ENCODE assay signal across 9 mouse cellular contexts in genomic region chr2:25333569-25333968, GRCm38 (mm10). TPM values are rescaled to one million over a fixed set of nuclear protein-coding genes. Genes with fewer than 3 reads are reported as not detected.
DNase-seq lines count a peak whose midpoint lies in the region; ATAC-seq and TF ChIP-seq lines count a peak whose summit lies in the region.
"Had no signal": no experiment of that assay in that cellular context is flagged by ENCODE, and none has a peak within 500 bp of the region (broad histone marks: within the 10 kb centered on the region; RNA-seq: fewer than 3 reads in every experiment).

No protein-coding gene starts in this region.

- H3K9me3 ChIP-seq in lung, embryonic 14.5 days (ENCODE audit: low read depth, low read length) = no peaks in the 10 kb centered on the region
- H3K9me3 ChIP-seq in limb, embryonic 11.5 days (ENCODE audit: control insufficient read depth, low read length) = no peaks in the 10 kb centered on the region
- no peaks in the 10 kb centered on the region for H3K9me3 ChIP-seq in neural tube, embryonic 14.5 days (ENCODE audit: control insufficient read depth, low read length)

- no peak for ATAC-seq in lung, embryonic 14.5 days (ENCODE audit: insufficient read depth)
- ATAC-seq in limb, embryonic 11.5 days (ENCODE audit: insufficient number of reproducible peaks, low FRiP score, low TSS enrichment, low read depth) = no peak
- ATAC-seq in neural tube, embryonic 14.5 days (ENCODE audit: low read depth) = no peak

- no peak for TF ChIP-seq POLR2A in embryonic fibroblast, embryonic 13.5 days (IDR thresholded peaks at IDR 0.05; ENCODE audit: low read depth, low read length)

- DNase-seq in lung, embryonic 14.5 days = no peak
- no peak for DNase-seq in lung, postnatal 25 days (ENCODE audit: low spot score)
- no peak for DNase-seq in limb, embryonic 11.5 days (ENCODE audit: low spot score)
- no peak for DNase-seq in thymus, postnatal 36 days
- DNase-seq in left cerebral cortex, adult 9 months (ENCODE audit: low spot score in 2 of 2) = no peak
- no peak for DNase-seq in urinary bladder, postnatal 25 days (ENCODE audit: low spot score)

- TF ChIP-seq CTCF in lung, embryonic 14.5 days (IDR thresholded peaks at IDR 0.05; ENCODE audit: low read depth) = no peak
- no peak for TF ChIP-seq CTCF in embryonic fibroblast, embryonic 13.5 days (IDR thresholded peaks at IDR 0.05; ENCODE audit: borderline replicate concordance, insufficient read depth, low read length)

- peak overlapping the region; percentile 96 for H3K4me2 ChIP-seq in lung, embryonic 14.5 days
- peak overlapping the region; percentile 76 for H3K4me2 ChIP-seq in limb, embryonic 11.5 days (ENCODE audit: low read depth, severe bottlenecking)
- H3K4me2 ChIP-seq in neural tube, embryonic 14.5 days (ENCODE audit: low read depth, low read length) = peak overlapping the region; percentile 97

- WGBS in lung, embryonic 14.5 days = 78% methylated on average over 2 of the region's 2 CpGs
- 77% methylated on average over 2 of the region's 2 CpGs for WGBS in limb, embryonic 11.5 days
- 88% methylated on average over 2 of the region's 2 CpGs for WGBS in neural tube, embryonic 14.5 days

- H3K4me1 ChIP-seq in lung, embryonic 14.5 days (ENCODE audit: insufficient read depth) = peaks cover 12% of the 10 kb centered on the region; the same call in 1 of the 2 replicates
- 0 out of 2 replicates have a peak, but pooled peaks cover 3% of the 10 kb centered on the region for H3K4me1 ChIP-seq in embryonic fibroblast, embryonic 13.5 days (ENCODE audit: control insufficient read depth, insufficient read depth, low read length)
- H3K4me1 ChIP-seq in limb, embryonic 11.5 days (ENCODE audit: control insufficient read depth, insufficient read depth, low read length) = peaks cover 7% of the 10 kb centered on the region
- peaks cover 14% of the 10 kb centered on the region for H3K4me1 ChIP-seq in neural tube, embryonic 14.5 days (ENCODE audit: control insufficient read depth, insufficient read depth, low read length)

- H3K27me3 ChIP-seq in lung, embryonic 14.5 days (ENCODE audit: insufficient read depth, low read length) = no peaks in the 10 kb centered on the region
- no peaks in the 10 kb centered on the region for H3K27me3 ChIP-seq in limb, embryonic 11.5 days (ENCODE audit: control insufficient read depth, insufficient read depth, low read length)
- no peaks in the 10 kb centered on the region for H3K27me3 ChIP-seq in neural tube, embryonic 14.5 days (ENCODE audit: control insufficient read depth, insufficient read depth, low read length)

- peak overlapping the region; percentile 96 for H3K4me3 ChIP-seq in lung, embryonic 14.5 days (ENCODE audit: low read depth, low read length)
- peak overlapping the region; percentile 82 for H3K4me3 ChIP-seq in embryonic fibroblast, embryonic 13.5 days (ENCODE audit: insufficient read depth, low read length)
- peak overlapping the region; percentile 95 for H3K4me3 ChIP-seq in limb, embryonic 11.5 days (ENCODE audit: low read depth, low read length)
- H3K4me3 ChIP-seq in neural tube, embryonic 14.5 days (ENCODE audit: low read depth, low read length) = peak overlapping the region; percentile 93

- H3K27ac ChIP-seq in lung, embryonic 14.5 days (ENCODE audit: low read depth) = no peak overlapping the region
- no peak overlapping the region for H3K27ac ChIP-seq in embryonic fibroblast, embryonic 13.5 days (ENCODE audit: insufficient read depth, low read length)
- no peak overlapping the region for H3K27ac ChIP-seq in limb, embryonic 11.5 days (replicated peaks; ENCODE audit: low read depth, low read length)
- no peak overlapping the region for H3K27ac ChIP-seq in neural tube, embryonic 14.5 days (ENCODE audit: low read depth, low read length)

- H3K9ac ChIP-seq in lung, embryonic 14.5 days = peak overlapping the region; percentile 81
- H3K9ac ChIP-seq in limb, embryonic 11.5 days (ENCODE audit: low read length) = peak overlapping the region; percentile 84; the same call in 1 of the 2 replicates
- peak overlapping the region; percentile 78 for H3K9ac ChIP-seq in neural tube, embryonic 14.5 days (replicated peaks; ENCODE audit: low read depth, low read length)

- peaks cover 49% of the 10 kb centered on the region for H3K36me3 ChIP-seq in lung, embryonic 14.5 days (ENCODE audit: insufficient read depth)
- H3K36me3 ChIP-seq in limb, embryonic 11.5 days (ENCODE audit: control insufficient read depth, insufficient read depth, low read length) = peaks cover 22% of the 10 kb centered on the region
- peaks cover 31% of the 10 kb centered on the region for H3K36me3 ChIP-seq in neural tube, embryonic 14.5 days (ENCODE audit: control insufficient read depth, insufficient read depth, low read length)

RNA-seq across cellular contexts. Expression of gene Man1b1, which starts 1.4 kb away (rescaled TPM):
- 70.9 and 76.4 TPM in 2 replicates for polyA plus RNA-seq in lung, embryonic 14.5 days (2014; fragmentation: Nextera tagmentation; extraction: Ambion mirVana)
- 41.1 and 70.7 TPM in 2 replicates for polyA plus RNA-seq in embryonic fibroblast, embryonic 13.5 days (2011; ENCODE audit: insufficient read length, low read depth, missing spikeins)
- polyA plus RNA-seq in limb, embryonic 11.5 days (2014; fragmentation: Nextera tagmentation; extraction: Ambion mirVana) = 81.9 and 97.6 TPM in 2 replicates
- polyA plus RNA-seq in neural tube, embryonic 14.5 days (2014; fragmentation: Nextera tagmentation; extraction: Ambion mirVana) = 59.9 and 85.5 TPM in 2 replicates

RNA-seq across cellular contexts. Expression of gene Grin1, which starts 14.6 kb away (rescaled TPM):
- 0.78 and 0.84 TPM in 2 replicates for polyA plus RNA-seq in lung, embryonic 14.5 days (2014; fragmentation: Nextera tagmentation; extraction: Ambion mirVana)
- 1.6 and 1.7 TPM in 2 replicates for polyA plus RNA-seq in embryonic fibroblast, embryonic 13.5 days (2011; ENCODE audit: insufficient read length, low read depth, missing spikeins)
- polyA plus RNA-seq in limb, embryonic 11.5 days (2014; fragmentation: Nextera tagmentation; extraction: Ambion mirVana) = 0.60 and 1.4 TPM in 2 replicates
- polyA plus RNA-seq in neural tube, embryonic 14.5 days (2014; fragmentation: Nextera tagmentation; extraction: Ambion mirVana) = 60.8 and 89.4 TPM in 2 replicates
- polyA plus RNA-seq: liver, adult 2 months had no signal

RNA-seq across cellular contexts. Expression of gene Dpp7, which starts 22.6 kb away (rescaled TPM):
- 13.9 and 16.6 TPM in 2 replicates for polyA plus RNA-seq in lung, embryonic 14.5 days (2014; fragmentation: Nextera tagmentation; extraction: Ambion mirVana)
- polyA plus RNA-seq in embryonic fibroblast, embryonic 13.5 days (2011; ENCODE audit: insufficient read length, low read depth, missing spikeins) = 29.9 and 32.9 TPM in 2 replicates
- 16.6 and 18.8 TPM in 2 replicates for polyA plus RNA-seq in limb, embryonic 11.5 days (2014; fragmentation: Nextera tagmentation; extraction: Ambion mirVana)
- polyA plus RNA-seq in neural tube, embryonic 14.5 days (2014; fragmentation: Nextera tagmentation; extraction: Ambion mirVana) = 23.9 and 27.1 TPM in 2 replicates

RNA-seq across cellular contexts. Expression of gene Uap1l1, which starts 31.9 kb away (rescaled TPM):
- 17.4 and 20.1 TPM in 2 replicates for polyA plus RNA-seq in lung, embryonic 14.5 days (2014; fragmentation: Nextera tagmentation; extraction: Ambion mirVana)
- 40.0 and 42.2 TPM in 2 replicates for polyA plus RNA-seq in embryonic fibroblast, embryonic 13.5 days (2011; ENCODE audit: insufficient read length, low read depth, missing spikeins)
- polyA plus RNA-seq in limb, embryonic 11.5 days (2014; fragmentation: Nextera tagmentation; extraction: Ambion mirVana) = 8.9 and 9.1 TPM in 2 replicates
- polyA plus RNA-seq in neural tube, embryonic 14.5 days (2014; fragmentation: Nextera tagmentation; extraction: Ambion mirVana) = 4.6 and 5.2 TPM in 2 replicates

RNA-seq across cellular contexts. Expression of gene Sapcd2, which starts 38.6 kb away (rescaled TPM):
- 42.0 and 45.5 TPM in 2 replicates for polyA plus RNA-seq in lung, embryonic 14.5 days (2014; fragmentation: Nextera tagmentation; extraction: Ambion mirVana)
- 3.3 and 5.2 TPM in 2 replicates for polyA plus RNA-seq in embryonic fibroblast, embryonic 13.5 days (2011; ENCODE audit: insufficient read length, low read depth, missing spikeins)
- 63.0 and 69.4 TPM in 2 replicates for polyA plus RNA-seq in limb, embryonic 11.5 days (2014; fragmentation: Nextera tagmentation; extraction: Ambion mirVana)
- 6.9 and 7.8 TPM in 2 replicates for polyA plus RNA-seq in neural tube, embryonic 14.5 days (2014; fragmentation: Nextera tagmentation; extraction: Ambion mirVana)
- polyA plus RNA-seq: liver, adult 2 months had no signal

Comparison
In these comparisons a context has a peak if more than half of its experiments do, and no peak if none do; other contexts are left out.
1. RNA of gene Grin1, which starts 14.6 kb away (polyA plus RNA-seq): 60.8 to 89.4 TPM in neural tube, embryonic 14.5 days; 1.6 to 1.7 TPM in embryonic fibroblast, embryonic 13.5 days, 0.78 to 0.84 TPM in lung, embryonic 14.5 days and 0.60 to 1.4 TPM in limb, embryonic 11.5 days; every median in the first group is over 10 times any median in the second.
2. Peak in every context shown above with its lines, with median percentiles within 50 percentile points of each other: H3K4me2 ChIP-seq, H3K4me3 ChIP-seq and H3K9ac ChIP-seq.